Mouse (Mus musculus) kidney, adult 2 months (tissue): Measurements from ENCODE around the gene Hoxd8. TPM values are rescaled to one million over a fixed set of nuclear protein-coding genes. Genes with fewer than 3 reads are reported as not detected.

Experiments used
- DNase-seq: peaks from one replicate; pipeline ENCODE4 v3.0.0; 2021
- H3K27ac ChIP-seq: fragments of 200-500 bp; 2 replicates; pipeline ENCODE4 v1.5.1; 2012; ENCODE audit warnings: low read depth, low read length, control low read depth, inconsistent platforms; ENCODE audit not compliant: insufficient read depth
- H3K27me3 ChIP-seq: fragments of 200-500 bp; replicated peaks from 2 replicates; pipeline ENCODE4 v1.6.1; 2012; ENCODE audit warnings: mild to moderate bottlenecking, moderate library complexity, low read length, inconsistent platforms; ENCODE audit not compliant: control insufficient read depth, insufficient read depth
- H3K36me3 ChIP-seq: fragments of 200-500 bp; 2 replicates; pipeline ENCODE4 v1.6.1; 2012; ENCODE audit warnings: mild to moderate bottlenecking, moderate library complexity, low read length, inconsistent platforms; ENCODE audit not compliant: control insufficient read depth, insufficient read depth
- H3K4me1 ChIP-seq: fragments of 200-500 bp; 2 replicates; pipeline ENCODE4 v1.6.1; 2011; ENCODE audit warnings: low read length; ENCODE audit not compliant: control insufficient read depth, insufficient read depth
- H3K4me3 ChIP-seq: fragments of 200-500 bp; 2 replicates; pipeline ENCODE4 v1.5.1; 2011; ENCODE audit warnings: mild to moderate bottlenecking, low read depth, low read length, control low read depth; ENCODE audit not compliant: insufficient read depth
- CTCF ChIP-seq: fragments of 200-500 bp; conservative IDR thresholded peaks from 2 replicates; pipeline ENCODE4 v1.5.1; 2011; ENCODE audit warnings: low read depth, mild to moderate bottlenecking, control low read depth, low read length, moderate library complexity, mixed read lengths; ENCODE audit not compliant: insufficient read depth, insufficient read length
- POLR2A ChIP-seq: fragments of 200-500 bp; IDR thresholded peaks from one replicate; pipeline ENCODE4 v1.6.1; 2011; ENCODE audit warnings: low read depth, low read length, control low read depth
- WGBS: fragments of 180-500 bp; shearing (Covaris S2); methylation state at CpG from one replicate; pipeline ENCODE4 v1.1.7; 2018; 5-methylcytosine and 5-hydroxymethylcytosine counted together
- polyA plus RNA-seq: library from polyadenylated mRNA; depleted of rRNA; stranded (reverse); fragments of >200 nt; gene quantifications from 2 replicates; pipeline ENCODE4 v1.2.3, GENCODE M21; 2012

Hoxd8 gene
- polyA plus RNA-seq, 1 experiment = 45.8 TPM

DNA sequence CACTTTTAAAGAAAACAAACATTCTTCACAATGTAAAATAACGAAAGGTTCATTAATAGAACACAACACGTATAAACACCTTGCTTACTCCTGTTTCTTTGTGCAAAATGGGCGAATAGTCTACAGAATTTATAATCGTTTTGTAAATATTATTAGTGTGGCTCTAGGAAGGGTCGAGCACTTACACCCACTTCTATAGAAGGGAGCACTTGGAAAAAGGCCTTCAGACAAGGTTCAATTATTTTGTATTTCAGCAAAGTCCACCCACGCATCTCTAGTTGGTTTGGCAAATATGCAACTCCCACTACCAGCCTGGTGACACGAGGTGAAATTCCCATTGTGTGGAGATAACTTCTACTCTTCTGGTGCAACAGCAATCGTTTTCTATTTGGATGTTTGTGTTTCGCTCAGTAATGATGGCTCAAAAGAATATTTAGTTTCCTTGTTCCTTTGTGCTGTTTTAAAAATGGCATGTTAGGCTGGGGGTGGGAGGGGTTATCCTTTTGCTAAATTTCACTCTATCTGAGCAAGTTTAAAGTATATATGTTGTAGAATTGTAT is 44.1 kb downstream of the Hoxd8 start:
- WGBS = 79% methylated on average over 9 of the region's 9 CpGs
- H3K4me1 ChIP-seq = 0 out of 2 replicates have a peak, but pooled peaks cover 3% of the 10 kb centered on the region
- no peaks in the 10 kb centered on the region for H3K36me3 ChIP-seq
- H3K4me3 ChIP-seq = no peak overlapping the region
- no peak overlapping the region for H3K27ac ChIP-seq
- TF ChIP-seq CTCF (no peak), POLR2A (no peak)
- DNase-seq = no peak
- peaks cover 4% of the 10 kb centered on the region; the same call in 1 of the 2 replicates for H3K27me3 ChIP-seq

DNA sequence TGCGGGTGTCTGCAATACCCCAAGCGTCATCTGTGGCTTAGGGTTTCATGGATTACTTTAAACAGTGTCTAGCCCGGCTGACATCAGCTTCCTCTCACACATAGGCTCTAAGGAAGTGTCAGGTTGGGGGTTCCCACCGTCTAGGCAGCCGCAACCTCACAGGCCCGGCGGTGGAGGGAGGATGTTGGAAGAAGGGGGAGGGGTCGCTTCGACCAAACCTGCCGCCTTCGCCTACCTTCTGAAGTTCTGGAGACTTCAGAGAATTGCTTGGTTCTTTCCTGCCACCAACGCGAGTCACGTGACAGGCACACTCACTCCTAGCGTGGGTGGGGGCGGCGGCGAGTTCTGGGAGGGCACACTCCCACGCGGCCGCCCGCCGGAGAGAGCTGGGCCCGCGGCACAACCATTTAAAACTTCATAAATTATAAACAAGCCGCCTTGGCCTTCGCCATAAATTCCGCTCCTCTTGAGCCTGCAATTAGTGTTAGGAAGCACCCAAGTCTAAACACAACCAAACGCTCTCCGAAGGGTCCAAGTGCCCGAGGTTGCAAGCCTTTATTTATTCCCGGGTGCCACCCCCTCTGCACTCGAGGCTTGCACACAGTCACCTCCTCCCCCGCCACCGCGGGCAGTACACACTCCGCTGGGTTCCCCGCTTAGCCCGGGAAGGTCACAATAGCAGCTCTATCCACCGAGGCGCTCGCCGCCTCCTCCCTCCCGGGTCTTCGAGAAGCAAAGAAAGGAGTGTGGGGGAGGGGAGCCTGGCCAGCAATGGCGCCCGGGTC is 45.1 kb downstream of the Hoxd8 start:
- Histone ChIP-seq H3K4me3 (peak overlapping the region; percentile 21), H3K27me3 (peaks cover 4% of the 10 kb centered on the region; the same call in 1 of the 2 replicates), H3K4me1 (0 out of 2 replicates have a peak, but pooled peaks cover 3% of the 10 kb centered on the region), H3K27ac (no peak overlapping the region), H3K36me3 (no peaks in the 10 kb centered on the region)
- WGBS = 3% methylated on average over 47 of the region's 47 CpGs
- TF ChIP-seq CTCF = no peak
- DNase-seq = peak; percentile 64

DNA sequence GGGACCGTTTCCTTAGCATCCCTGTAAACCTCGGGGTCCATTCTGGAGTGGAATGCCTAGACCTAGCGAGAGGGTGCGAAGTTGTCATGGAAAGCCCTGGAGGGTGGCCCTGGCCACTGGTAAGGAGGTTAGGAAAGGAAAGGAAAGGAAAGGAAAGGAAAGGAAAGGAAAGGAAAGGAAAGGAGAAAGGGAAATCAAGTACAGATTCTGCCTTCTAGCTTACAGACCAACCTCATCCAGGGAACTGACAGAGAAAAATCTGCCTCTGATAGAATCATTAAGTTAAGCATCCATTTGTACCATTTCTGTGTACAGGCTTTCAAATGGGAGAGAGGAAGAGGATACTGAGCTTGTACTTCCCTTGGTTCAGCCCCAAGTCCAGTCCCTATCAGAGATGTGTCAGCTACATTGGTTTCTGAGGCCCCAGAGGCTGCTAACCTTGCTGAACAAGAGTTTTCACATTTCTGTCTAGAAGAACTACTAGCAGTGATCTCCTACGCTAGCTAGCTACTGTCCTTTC is 46.4 kb downstream of the Hoxd8 start:
- TF ChIP-seq POLR2A = no peak
- no peak overlapping the region for H3K27ac ChIP-seq

DNA sequence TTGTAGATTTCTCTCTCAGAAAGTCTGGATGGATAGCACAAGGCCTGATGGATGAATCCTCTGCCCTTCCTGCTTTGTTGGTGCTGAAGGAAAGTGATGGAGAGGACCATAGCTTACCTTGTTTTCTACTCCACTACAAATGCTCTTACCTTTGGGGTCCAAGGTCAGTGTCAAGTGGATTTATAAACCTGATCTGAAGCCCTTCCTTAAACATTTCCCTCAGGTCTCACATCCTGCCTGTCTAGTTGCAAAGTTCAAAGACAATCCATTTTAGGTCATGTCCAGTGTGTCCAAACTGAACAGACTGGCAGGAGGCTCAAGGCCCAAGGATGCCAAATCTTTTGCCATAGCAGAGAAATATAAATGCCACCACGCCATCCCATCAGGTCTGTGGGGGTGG is 47.4 kb downstream of the Hoxd8 start:
- WGBS = 98% methylated on average over 1 of the region's 1 CpGs
- TF ChIP-seq CTCF = no peak
- TF ChIP-seq POLR2A = no peak
- H3K27ac ChIP-seq = no peak overlapping the region
- 0 out of 2 replicates have a peak, but pooled peaks cover 3% of the 10 kb centered on the region for H3K4me1 ChIP-seq
- no peak overlapping the region for H3K4me3 ChIP-seq
- DNase-seq = no peak
- H3K36me3 ChIP-seq = no peaks in the 10 kb centered on the region
- peaks cover 4% of the 10 kb centered on the region; the same call in 1 of the 2 replicates for H3K27me3 ChIP-seq

More for the DNA sequence above, 46.4 kb downstream of the Hoxd8 start:
- peaks cover 4% of the 10 kb centered on the region; the same call in 1 of the 2 replicates for H3K27me3 ChIP-seq
- 85% methylated on average over 5 of the region's 5 CpGs for WGBS
- H3K36me3 ChIP-seq = no peaks in the 10 kb centered on the region
- no peak for DNase-seq
- no peak overlapping the region for H3K4me3 ChIP-seq
- 0 out of 2 replicates have a peak, but pooled peaks cover 3% of the 10 kb centered on the region for H3K4me1 ChIP-seq

DNA sequence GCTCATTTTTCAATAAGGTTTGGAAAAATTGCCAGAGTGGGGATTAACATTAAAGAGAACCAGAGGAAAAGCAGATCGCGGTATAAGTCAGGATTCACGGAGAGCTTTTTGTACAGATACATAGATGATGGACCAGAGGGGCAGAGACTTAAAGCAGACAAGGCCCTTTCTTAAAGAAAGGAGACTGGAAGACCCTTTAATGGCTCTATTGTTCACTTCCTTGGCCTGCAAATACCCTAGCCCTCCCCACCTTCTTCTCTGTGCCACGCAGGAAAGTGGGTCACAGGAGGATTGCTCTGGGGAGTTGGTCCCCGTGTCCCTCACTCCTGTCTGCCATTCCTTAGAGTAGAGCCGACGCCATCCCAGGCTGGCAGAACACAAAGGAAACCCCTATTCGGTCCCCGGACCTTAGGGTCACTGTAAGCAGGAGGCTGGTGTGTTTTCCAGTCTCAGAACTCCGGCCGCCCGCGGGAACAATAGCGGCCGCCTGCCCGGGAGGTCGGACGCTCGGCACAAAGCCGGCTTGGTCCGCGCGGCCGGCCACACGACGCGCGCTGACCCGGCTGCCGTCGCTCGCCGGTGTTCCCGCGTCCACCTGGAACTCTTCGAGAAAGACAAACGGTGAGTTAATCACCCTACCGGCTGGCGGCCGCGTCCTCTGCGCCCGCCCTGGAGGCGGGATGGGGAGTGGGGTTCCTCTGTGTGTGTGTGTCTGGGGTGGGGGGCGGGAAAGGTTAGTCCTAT is 48.2 kb downstream of the Hoxd8 start:
- peaks cover 4% of the 10 kb centered on the region; the same call in 1 of the 2 replicates for H3K27me3 ChIP-seq
- no peaks in the 10 kb centered on the region for H3K36me3 ChIP-seq
- no peak for DNase-seq
- H3K27ac ChIP-seq = no peak overlapping the region
- 0 out of 2 replicates have a peak, but pooled peaks cover 3% of the 10 kb centered on the region for H3K4me1 ChIP-seq
- TF ChIP-seq POLR2A = no peak
- TF ChIP-seq CTCF = no peak
- WGBS = 12% methylated on average over 45 of the region's 45 CpGs
- peak overlapping the region; percentile 22; the same call in 1 of the 2 replicates for H3K4me3 ChIP-seq

- Histone ChIP-seq H3K27me3 (peaks cover 4% of the 10 kb centered on the region; the same call in 1 of the 2 replicates), H3K27ac (no peak overlapping the region), H3K4me1 (0 out of 2 replicates have a peak, but pooled peaks cover 3% of the 10 kb centered on the region), H3K4me3 (peak overlapping the region; percentile 15; the same call in 1 of the 2 replicates), H3K36me3 (no peaks in the 10 kb centered on the region)
- TF ChIP-seq POLR2A = no peak
- no peak for TF ChIP-seq CTCF
- no peak for DNase-seq
- 15% methylated on average over 25 of the region's 25 CpGs for WGBS
These were observed 48.7 kb downstream of the Hoxd8 start for GRCm38 (mm10) chr2:74753175-74753523.
